Mouse (Mus musculus) limb, embryonic 14.5 days (tissue): Measurements from ENCODE around the gene Btbd3. TPM values are rescaled to one million over a fixed set of nuclear protein-coding genes. Genes with fewer than 3 reads are reported as not detected.

Experiments
- ATAC-seq: fragments of 200-750 bp; cut with Nextera tagmentation; 2 replicates; pipeline ENCODE4 v1.8.0; 2017; ENCODE audit warnings: low read depth, moderate number of reproducible peaks, moderate TSS enrichment; ENCODE audit not compliant: low FRiP score
- DNase-seq: peaks from one replicate; pipeline ENCODE4 v3.0.0-alpha.2; 2015; ENCODE audit warnings: low spot score
- H3K27ac ChIP-seq: fragments of 300-500 bp; sonication (generic); replicated peaks from 2 replicates; pipeline ENCODE4 v1.5.1; 2014; ENCODE audit warnings: low read depth, mild to moderate bottlenecking, low read length, moderate library complexity, mixed read lengths
- H3K27me3 ChIP-seq: fragments of 300-500 bp; sonication (generic); 2 replicates; pipeline ENCODE4 v1.6.1; 2014; ENCODE audit warnings: low read length, mixed read lengths; ENCODE audit not compliant: control insufficient read depth, insufficient read depth
- H3K36me3 ChIP-seq: fragments of 300-500 bp; sonication (generic); 2 replicates; pipeline ENCODE4 v1.6.1; 2014; ENCODE audit warnings: mild to moderate bottlenecking, low read length, moderate library complexity, mixed read lengths; ENCODE audit not compliant: control insufficient read depth, insufficient read depth
- H3K4me1 ChIP-seq: fragments of 300-500 bp; sonication (generic); 2 replicates; pipeline ENCODE4 v1.6.1; 2014; ENCODE audit warnings: antibody characterized with exemption, low read length, mixed read lengths; ENCODE audit not compliant: control insufficient read depth, insufficient read depth
- H3K4me2 ChIP-seq: fragments of 300-500 bp; sonication (generic); replicated peaks from 2 replicates; pipeline ENCODE4 v1.6.1; 2014; ENCODE audit warnings: low read depth, mild to moderate bottlenecking, low read length, moderate library complexity; ENCODE audit not compliant: severe bottlenecking
- H3K4me3 ChIP-seq: fragments of 300-500 bp; sonication (generic); replicated peaks from 2 replicates; pipeline ENCODE4 v1.5.1; 2014; ENCODE audit warnings: low read length
- H3K9ac ChIP-seq: fragments of 300-500 bp; sonication (generic); 2 replicates; pipeline ENCODE4 v1.6.1; 2014; ENCODE audit warnings: mild to moderate bottlenecking, low read depth, low read length, moderate library complexity; ENCODE audit not compliant: severe bottlenecking
- H3K9me3 ChIP-seq: fragments of 300-500 bp; sonication (generic); 2 replicates; pipeline ENCODE4 v1.6.1; 2016; ENCODE audit warnings: low read length; ENCODE audit not compliant: control insufficient read depth
- POLR2A ChIP-seq: fragments of 200-500 bp; IDR thresholded peaks from 2 replicates; pipeline ENCODE4 v1.8.0; 2012; ENCODE audit warnings: inconsistent platforms, mild to moderate bottlenecking, moderate library complexity, borderline replicate concordance; ENCODE audit not compliant: insufficient read depth, insufficient read length; ENCODE audit errors: extremely low read depth
- WGBS: fragments of 180-500 bp; shearing (Covaris S2); extraction: QIAGEN DNeasy Blood & Tissue Kit; methylation state at CpG from one replicate; pipeline ENCODE4 v1.1.7; 2014; 5-methylcytosine and 5-hydroxymethylcytosine counted together
- polyA plus RNA-seq, 2 experiments: library from polyadenylated mRNA; depleted of rRNA in 1 of 2; stranded (reverse) in 1 of 2; unstranded in 1 of 2; fragments of >200 nt; fragmentation: Nextera tagmentation in 1 of 2; extraction: Ambion mirVana in 1 of 2; gene quantifications; 2 replicates each; pipeline versions ENCODE4 v1.2.1 to v1.2.3; 2012 to 2014

The Btbd3 gene
- 39.0 and 43.6 TPM in 2 replicates for polyA plus RNA-seq (2012; rRNA removed)
- polyA plus RNA-seq (2014; fragmentation: Nextera tagmentation; extraction: Ambion mirVana) = 33.8 and 35.7 TPM in 2 replicates

GRCm38 (mm10) chr2:138256411-138256810, at the start of gene Btbd3:
Gene Btbd3 (plus strand): TSS chr2:138256565.
- Histone ChIP-seq H3K27ac (peak within 1 kb of the TSS; percentile 96), H3K9ac (peak within 1 kb of the TSS; percentile 94), H3K4me1 (peaks cover 14% of the 10 kb centered on the region), H3K36me3 (no peaks in the 10 kb centered on the region), H3K27me3 (no peaks in the 10 kb centered on the region), H3K4me2 (peak within 1 kb of the TSS; percentile 71), H3K9me3 (no peaks in the 10 kb centered on the region), H3K4me3 (peak within 1 kb of the TSS; percentile 98)
- under 1% methylated on average over 23 of the region's 39 CpGs for WGBS
- peak; percentile 78; the same call in 1 of the 2 replicates for TF ChIP-seq POLR2A
- peak; percentile 95 for DNase-seq
- ATAC-seq = peak; percentile 97

GRCm38 (mm10) chr2:138215561-138215960, 40.8 kb upstream of the Btbd3 start:
- Histone ChIP-seq H3K4me2 (no peak overlapping the region), H3K27ac (no peak overlapping the region)
- no peak for ATAC-seq

GRCm38 (mm10) chr2:138220269-138220668, 36.1 kb upstream of the Btbd3 start:
- H3K4me2 ChIP-seq = no peak overlapping the region
- no peaks in the 10 kb centered on the region for H3K36me3 ChIP-seq
- peak; percentile 28 for DNase-seq
- peaks cover 13% of the 10 kb centered on the region for H3K4me1 ChIP-seq
- no peak overlapping the region for H3K27ac ChIP-seq
- H3K4me3 ChIP-seq = no peak overlapping the region
- no peak overlapping the region for H3K9ac ChIP-seq
- no peak for ATAC-seq
- TF ChIP-seq POLR2A = no peak
- H3K27me3 ChIP-seq = no peaks in the 10 kb centered on the region
- 39% methylated on average over 1 of the region's 1 CpGs for WGBS
- no peaks in the 10 kb centered on the region for H3K9me3 ChIP-seq

More at GRCm38 (mm10) chr2:138215561-138215960, 40.8 kb upstream of the Btbd3 start:
- no peak overlapping the region for H3K4me3 ChIP-seq
- no peaks in the 10 kb centered on the region for H3K27me3 ChIP-seq
- H3K9ac ChIP-seq = no peak overlapping the region
- no peaks in the 10 kb centered on the region for H3K36me3 ChIP-seq
- WGBS = 33% methylated on average over 2 of the region's 2 CpGs
- H3K4me1 ChIP-seq = no peaks in the 10 kb centered on the region
- H3K9me3 ChIP-seq = no peaks in the 10 kb centered on the region
- TF ChIP-seq POLR2A = no peak
- DNase-seq = peak; percentile 42

GRCm38 (mm10) chr2:138232247-138232646, 24.1 kb upstream of the Btbd3 start:
- no peak for ATAC-seq
- 61% methylated on average over 5 of the region's 5 CpGs for WGBS

GRCm38 (mm10) chr2:138236149-138236548, 20.2 kb upstream of the Btbd3 start:
- ATAC-seq (no peak), DNase-seq (no peak)
- Histone ChIP-seq H3K4me2 (no peak overlapping the region), H3K9me3 (no peaks in the 10 kb centered on the region), H3K4me1 (no peaks in the 10 kb centered on the region), H3K36me3 (no peaks in the 10 kb centered on the region), H3K27ac (no peak overlapping the region), H3K27me3 (no peaks in the 10 kb centered on the region), H3K9ac (no peak overlapping the region), H3K4me3 (no peak overlapping the region)
- no peak for TF ChIP-seq POLR2A
- WGBS = 91% methylated on average over 2 of the region's 2 CpGs

More at GRCm38 (mm10) chr2:138232247-138232646, 24.1 kb upstream of the Btbd3 start:
- DNase-seq = no peak
- no peaks in the 10 kb centered on the region for H3K4me1 ChIP-seq
- H3K36me3 ChIP-seq = no peaks in the 10 kb centered on the region
- TF ChIP-seq POLR2A = no peak
- no peak overlapping the region for H3K4me2 ChIP-seq
- no peak overlapping the region for H3K4me3 ChIP-seq
- H3K27ac ChIP-seq = no peak overlapping the region
- H3K27me3 ChIP-seq = no peaks in the 10 kb centered on the region
- no peaks in the 10 kb centered on the region for H3K9me3 ChIP-seq
- H3K9ac ChIP-seq = no peak overlapping the region
